Mouse (Mus musculus) gastrocnemius, postnatal 10 days (tissue): Measurements from ENCODE around the gene March9. TPM values are rescaled to one million over a fixed set of nuclear protein-coding genes. Genes with fewer than 3 reads are reported as not detected.

ENCODE experiments used
- DNase-seq: peaks from one replicate; pipeline ENCODE4 v3.0.0; 2021; ENCODE audit warnings: mixed read lengths
- long read RNA-seq, 2 experiments: library from polyadenylated mRNA; stranded (forward); transcript quantifications; one replicate each; pipeline ENCODE4 v2.0.0; 2021
- total RNA-seq, 2 experiments: library from RNA; stranded (reverse); gene quantifications; 2 replicates each; pipeline ENCODE4 v1.2.3; 2021

March9 gene
- total RNA-seq = 1 to 10 TPM; 1.1 to 2.0 TPM
- long read RNA-seq, experiment 1 = 0 reads
- long read RNA-seq, experiment 2 = 0 reads

- no peak for DNase-seq
Observed at GRCm38 (mm10) chr10:127059968-127060916, at the start of gene March9. Gene March9 (minus strand): TSS chr10:127060184.

- DNase-seq = no peak
Observed at GRCm38 (mm10) chr10:127108262-127108583, 48.2 kb upstream of the March9 start.

GRCm38 (mm10) chr10:127107563-127108261, 47.7 kb upstream of the March9 start:
- no peak for DNase-seq

- no peak for DNase-seq
Observed at GRCm38 (mm10) chr10:127103631-127104030, 43.6 kb upstream of the March9 start.

- no peak for DNase-seq
Observed at GRCm38 (mm10) chr10:127101151-127101550, 41.2 kb upstream of the March9 start.

GRCm38 (mm10) chr10:127100414-127100813, 40.4 kb upstream of the March9 start:
- DNase-seq = no peak

- DNase-seq = no peak
Observed at GRCm38 (mm10) chr10:127099868-127100267, 39.9 kb upstream of the March9 start.

GRCm38 (mm10) chr10:127099191-127099590, 39.2 kb upstream of the March9 start:
- DNase-seq = no peak

- no peak for DNase-seq
Observed at GRCm38 (mm10) chr10:127098514-127098913, 38.5 kb upstream of the March9 start.

GRCm38 (mm10) chr10:127094382-127094802, 34.4 kb upstream of the March9 start:
- no peak for DNase-seq

GRCm38 (mm10) chr10:127092742-127093141, 32.8 kb upstream of the March9 start:
- DNase-seq = no peak

GRCm38 (mm10) chr10:127091507-127092396, 31.8 kb upstream of the March9 start:
- peak; percentile 53 for DNase-seq

GRCm38 (mm10) chr10:127090560-127091411, 30.8 kb upstream of the March9 start:
- peak; percentile 68 for DNase-seq

- DNase-seq = no peak
Observed at GRCm38 (mm10) chr10:127085633-127086032, 25.6 kb upstream of the March9 start.

GRCm38 (mm10) chr10:127085052-127085451, 25.1 kb upstream of the March9 start:
- no peak for DNase-seq

- no peak for DNase-seq
Observed at GRCm38 (mm10) chr10:127083915-127084306, 23.9 kb upstream of the March9 start.

- no peak for DNase-seq
Observed at GRCm38 (mm10) chr10:127083292-127083914, 23.4 kb upstream of the March9 start.

GRCm38 (mm10) chr10:127081996-127082620, 22.1 kb upstream of the March9 start:
- no peak for DNase-seq

- peak; percentile 53 for DNase-seq
Observed at GRCm38 (mm10) chr10:127080901-127081780, 21.2 kb upstream of the March9 start.
